Mouse (Mus musculus): ENCODE measurements around the gene Schip1.
A peak's percentile ranks its signal among the peaks of the same experiment; 100 is the strongest.

The Schip1 gene

GRCm38 (mm10) chr3:68633577-68633976 lies 569.0 kb downstream of the Schip1 start:
- no peak for DNase-seq

DNA sequence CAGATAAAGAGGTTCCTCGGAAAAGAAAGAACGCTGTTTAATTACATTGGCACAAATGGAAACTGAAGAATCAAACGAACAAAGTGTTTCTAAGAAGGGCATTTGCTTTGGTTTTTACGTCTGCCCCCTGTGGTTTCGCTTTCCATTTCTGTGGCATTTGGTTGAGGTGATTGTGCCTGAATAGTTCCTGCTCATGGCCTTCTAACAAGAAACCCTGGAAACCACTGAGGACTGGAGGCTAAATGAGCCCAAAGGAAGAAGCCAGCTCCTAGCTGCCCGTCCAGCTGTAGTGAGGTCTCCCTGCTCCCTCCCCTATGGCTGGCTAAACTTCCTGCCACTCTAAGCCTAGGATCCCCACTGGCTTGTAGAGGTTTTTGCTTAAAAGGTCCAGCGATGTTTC lies 573.4 kb downstream of the Schip1 start:
- no peak for DNase-seq

DNA sequence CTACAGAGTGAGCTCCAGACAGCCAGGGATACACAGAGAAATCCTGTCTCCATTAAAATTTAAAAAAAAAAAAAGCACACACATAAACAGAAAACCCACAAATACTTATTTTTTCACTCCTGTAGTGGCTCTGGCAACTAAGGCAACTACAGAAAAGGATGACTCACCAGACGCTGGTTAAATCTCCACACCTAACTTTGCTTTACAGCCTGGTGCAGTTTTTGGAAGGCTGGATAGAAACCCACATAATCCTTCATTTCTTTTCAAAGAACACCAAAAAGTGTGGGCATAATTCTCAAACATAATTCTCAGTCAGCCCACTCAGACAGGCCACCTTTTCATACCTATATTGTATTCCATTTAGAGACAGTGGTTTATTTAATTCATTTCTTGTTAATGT lies 574.1 kb downstream of the Schip1 start:
- no peak for DNase-seq

DNA sequence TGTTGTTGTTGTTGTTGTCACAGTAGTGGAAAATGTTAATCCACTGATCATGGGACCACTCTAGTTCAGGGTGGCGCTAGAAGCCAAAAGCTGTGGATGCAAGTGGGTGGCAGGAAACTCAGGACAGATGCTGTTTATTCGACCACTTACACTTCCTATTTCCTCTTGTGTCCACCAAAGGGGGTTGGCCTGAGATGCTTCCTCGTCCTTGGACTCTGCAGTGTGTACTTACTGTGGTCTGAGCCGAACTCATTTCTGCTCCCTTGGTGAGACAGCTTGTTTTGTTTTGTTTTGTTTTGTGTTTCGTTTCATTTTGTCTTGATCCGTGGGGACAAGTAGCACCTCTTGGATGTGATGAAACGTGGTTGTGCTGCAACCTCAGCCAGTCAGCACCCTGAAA lies 578.3 kb downstream of the Schip1 start:
- DNase-seq, result no peak

- DNase-seq, result peak; percentile 77
Observed at GRCm38 (mm10) chr3:68646387-68647130, 582.0 kb downstream of the Schip1 start.

DNA sequence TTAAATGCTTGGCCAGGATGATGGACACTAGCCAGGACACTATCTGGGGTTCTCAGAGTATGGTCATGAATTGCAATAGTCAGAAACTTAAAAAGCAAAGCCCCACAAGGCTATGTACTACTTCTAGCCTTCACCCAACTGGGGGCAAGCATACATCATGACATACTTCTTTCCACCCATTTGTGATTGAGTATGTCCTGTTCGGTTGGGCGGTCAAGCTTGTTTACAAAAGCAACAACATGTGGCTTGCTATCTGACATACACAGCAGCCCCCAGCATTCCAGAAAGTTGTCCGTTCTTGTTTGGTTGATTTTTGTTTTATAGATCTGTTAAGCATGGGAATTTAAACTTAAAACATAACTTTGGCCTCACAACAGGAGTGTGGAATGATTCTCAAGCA lies 582.7 kb downstream of the Schip1 start:
- DNase-seq, result no peak

GRCm38 (mm10) chr3:68650251-68650650 lies 585.6 kb downstream of the Schip1 start:
- DNase-seq, result no peak

GRCm38 (mm10) chr3:68656607-68657352 lies 592.2 kb downstream of the Schip1 start:
- DNase-seq, result no peak

GRCm38 (mm10) chr3:68657589-68658245 lies 593.1 kb downstream of the Schip1 start:
- no peak for DNase-seq

- DNase-seq, result no peak
Observed at GRCm38 (mm10) chr3:68659996-68660395, 595.4 kb downstream of the Schip1 start.

- no peak for DNase-seq
Observed at GRCm38 (mm10) chr3:68660538-68660937, 595.9 kb downstream of the Schip1 start.

DNA sequence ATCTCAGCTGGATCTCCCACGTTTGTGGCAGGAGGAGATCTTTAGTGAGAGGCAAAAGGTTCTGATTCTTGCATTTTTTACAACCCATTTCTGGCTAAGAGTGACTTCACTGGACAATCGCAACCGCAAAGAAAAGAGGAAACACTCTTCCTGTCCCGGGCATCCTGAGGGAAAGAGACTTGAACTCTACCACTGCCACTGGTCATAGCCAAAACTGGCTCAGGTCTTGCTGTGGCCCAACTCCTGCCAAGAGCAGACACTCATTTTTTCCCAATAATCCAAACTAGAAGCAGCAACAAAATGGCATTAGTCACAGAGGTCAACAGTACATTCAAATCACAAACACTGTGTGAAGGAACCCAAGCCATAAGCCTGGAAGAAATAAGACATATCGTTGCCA lies 597.8 kb downstream of the Schip1 start:
- DNase-seq, result no peak

DNA sequence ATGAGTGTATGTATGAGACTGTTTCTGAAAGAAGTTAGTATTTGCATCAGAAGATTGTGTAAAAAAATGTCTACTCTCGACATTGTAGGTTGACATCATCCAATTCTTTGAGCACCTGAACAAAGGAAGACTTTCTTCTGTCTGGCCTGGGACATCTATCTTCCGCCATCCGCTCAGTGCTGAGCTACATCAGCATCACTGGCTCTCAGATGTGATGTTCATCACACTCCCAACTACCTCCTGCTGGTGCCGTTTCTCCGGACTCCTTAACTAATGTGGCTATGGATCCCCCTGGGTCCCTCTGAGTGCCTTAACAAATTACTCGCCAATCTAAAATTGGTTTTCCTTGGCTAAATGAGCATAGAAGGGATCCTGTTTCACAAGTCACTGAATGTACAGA lies 599.7 kb downstream of the Schip1 start:
- no peak for DNase-seq

- DNase-seq, result no peak
Observed at GRCm38 (mm10) chr3:68666377-68666776, 601.8 kb downstream of the Schip1 start.

DNA sequence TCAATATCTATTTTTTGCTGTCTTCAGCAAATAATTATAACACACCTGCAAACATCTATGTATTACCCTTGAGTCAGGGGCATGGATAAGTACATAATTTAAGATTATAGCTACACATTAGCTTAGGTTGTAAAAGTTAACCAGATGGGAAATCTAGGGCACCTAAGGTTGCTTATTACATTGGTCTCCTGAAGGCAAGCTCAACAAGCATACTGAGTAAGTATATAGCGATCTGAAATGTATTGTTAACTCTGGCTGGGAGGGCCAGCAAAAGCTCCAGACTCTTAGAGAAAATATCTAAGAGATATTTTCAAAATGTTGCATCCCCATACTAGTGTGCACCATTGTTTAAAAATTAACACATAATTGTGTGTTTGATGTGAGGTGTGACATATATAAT lies 603.2 kb downstream of the Schip1 start:
- DNase-seq, result no peak

- DNase-seq, result no peak
Observed at GRCm38 (mm10) chr3:68669418-68669974, 604.9 kb downstream of the Schip1 start.

DNA sequence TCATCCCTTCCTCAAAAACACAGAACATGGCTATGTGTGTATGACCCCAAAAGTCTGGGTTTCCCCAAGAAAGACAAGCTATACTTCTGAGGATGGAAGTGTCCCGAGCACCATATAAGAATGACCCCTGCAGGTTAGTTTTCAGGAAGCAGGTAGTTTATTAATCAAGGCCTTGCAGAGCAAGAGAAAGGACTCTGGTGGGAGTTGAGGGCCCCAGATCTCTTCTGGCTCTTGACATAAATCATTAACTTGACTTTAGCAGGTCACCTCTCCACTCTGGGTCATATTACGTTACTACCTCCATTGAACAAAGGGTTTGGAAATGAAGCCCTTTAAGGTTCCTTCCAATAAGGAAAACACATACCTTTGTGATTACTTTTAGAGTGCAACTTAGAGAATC lies 610.1 kb downstream of the Schip1 start:
- DNase-seq, result no peak

GRCm38 (mm10) chr3:68675216-68675835 lies 610.7 kb downstream of the Schip1 start:
- no peak for DNase-seq
